Mouse (Mus musculus) lung, adult 2 months (tissue): ENCODE measurements around the gene Mat2a.

Source experiments
- CTCF ChIP-seq: fragments of 200-500 bp; IDR thresholded peaks from 2 replicates; pipeline ENCODE4 v1.5.1; 2011; ENCODE audit warnings: mild to moderate bottlenecking, low read length, control low read depth; ENCODE audit not compliant: insufficient read depth
- POLR2A ChIP-seq: fragments of 200-500 bp; IDR thresholded peaks from 2 replicates; pipeline ENCODE4 v1.6.1; 2011; ENCODE audit warnings: low read depth, mild to moderate bottlenecking, control low read depth, low read length, borderline replicate concordance; ENCODE audit errors: extremely low read depth

DNA sequence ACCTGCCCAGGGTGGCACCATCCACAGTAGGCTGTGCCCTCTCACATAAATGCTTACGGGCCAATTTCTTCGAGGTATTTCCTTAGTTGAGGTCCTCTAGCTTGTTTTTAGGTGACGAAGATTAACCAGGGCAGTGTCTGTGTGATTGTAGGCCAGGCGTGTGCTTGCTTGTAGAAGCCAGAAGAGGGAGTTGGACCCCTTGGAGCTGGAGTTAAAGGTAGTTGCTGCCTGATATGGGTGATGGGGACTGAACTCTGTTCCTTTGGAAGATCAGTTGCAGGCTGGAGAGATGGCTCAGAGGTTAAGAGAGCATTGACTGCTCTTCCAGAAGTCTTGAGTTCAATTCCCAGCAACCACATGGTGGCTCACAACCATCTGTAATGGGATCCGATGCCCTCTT lies 24.2 kb downstream of the Mat2a start:
- TF ChIP-seq CTCF = no peak
- TF ChIP-seq POLR2A = no peak
